Mouse (Mus musculus): ENCODE data around the gene Saa3.

DNA sequence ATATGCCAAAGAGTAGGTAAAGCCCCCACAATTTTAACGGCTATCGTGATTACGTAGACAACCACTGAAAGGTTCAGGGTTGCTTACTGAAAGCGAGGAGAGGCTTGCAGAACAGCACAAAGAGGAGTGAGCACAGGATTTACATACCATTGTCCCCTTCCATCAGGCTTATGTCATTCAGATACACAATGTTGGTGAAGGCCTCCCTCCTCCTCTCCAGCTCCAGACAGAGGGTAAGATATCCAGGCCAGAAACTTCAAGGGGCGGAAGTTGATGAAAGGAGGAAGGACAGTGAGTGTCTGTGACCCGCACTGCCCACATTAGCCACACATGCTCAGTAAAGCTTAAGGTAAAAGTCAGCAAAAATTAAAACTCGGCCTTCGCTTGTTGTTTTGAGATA lies 49.2 kb upstream of the Saa3 start:
- TF ChIP-seq CTCF (conservative IDR thresholded peaks at IDR 0.05; ENCODE audit: low read length) = no peak
- TF ChIP-seq POU5F1 (IDR thresholded peaks at IDR 0.05; ENCODE audit: borderline replicate concordance, low read length) = no peak
